Mouse (Mus musculus): ENCODE measurements around the gene G6pc. TPM values are rescaled to one million over a fixed set of nuclear protein-coding genes. Genes with fewer than 3 reads are reported as not detected.
"Not testable (repeated sequence)": the region's sequence is repeated elsewhere in the genome, so short reads cannot be mapped to it uniquely, and the experiment has no call there.

The G6pc gene
- total RNA-seq (2015; ENCODE audit: low replicate concordance): not detected in 2 replicates
- 0.70 TPM in 1 of 2 replicates, not detected in the other for total RNA-seq (2017; ENCODE audit: low replicate concordance)

- ATAC-seq (replicated peaks; ENCODE audit: low FRiP score, poor library complexity, severe bottlenecking): no peak
Observed at GRCm38 (mm10) chr11:101367326-101367935, at the start of gene G6pc. G6pc (plus strand) TSS chr11:101367561.

DNA sequence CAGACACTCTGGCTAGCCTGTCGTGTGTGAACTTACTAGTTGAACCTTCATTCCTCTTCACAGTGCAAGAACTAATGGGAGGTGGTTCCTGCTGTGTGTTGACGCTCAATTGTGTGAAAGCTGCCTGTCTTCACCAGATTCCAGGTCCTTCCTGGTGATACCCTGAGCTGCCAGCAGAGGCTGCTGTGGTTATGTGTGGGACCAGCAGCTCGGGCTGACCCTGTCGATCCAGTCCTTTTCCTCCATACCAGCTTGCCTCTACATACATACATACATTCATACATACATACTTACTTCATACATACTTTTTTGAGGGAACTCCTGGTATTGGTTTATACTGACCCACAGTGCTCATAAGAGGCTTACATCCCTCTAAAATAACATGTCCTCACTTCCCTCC is 43.8 kb upstream of the G6pc start:
- ATAC-seq (replicated peaks; ENCODE audit: low FRiP score, poor library complexity, severe bottlenecking): peak; percentile 67

DNA sequence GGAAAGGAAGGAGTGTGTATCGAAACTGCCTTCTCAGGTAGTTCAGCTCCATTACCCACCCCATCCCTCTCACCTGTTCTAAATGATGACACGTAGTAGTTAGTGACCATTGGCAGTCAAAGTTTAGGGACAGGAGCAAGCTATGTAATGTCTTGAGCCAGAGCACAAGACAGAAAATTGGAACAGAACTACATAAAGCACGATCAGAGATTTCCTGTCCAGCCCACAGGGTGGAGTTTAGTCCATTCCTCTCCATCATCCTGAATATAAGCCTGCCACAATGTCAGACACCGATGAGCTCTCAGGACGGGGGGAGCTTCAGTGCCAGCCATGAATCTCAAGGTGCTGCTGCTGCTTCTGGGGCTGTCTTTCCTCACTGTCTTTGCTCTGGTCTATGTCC is 42.6 kb upstream of the G6pc start, which contains the start of gene Aoc2:
TSS of gene Aoc2 (plus strand) at position 301 of the 400 bp plus-strand sequence.
- ATAC-seq (replicated peaks; ENCODE audit: low FRiP score, poor library complexity, severe bottlenecking): no peak

DNA sequence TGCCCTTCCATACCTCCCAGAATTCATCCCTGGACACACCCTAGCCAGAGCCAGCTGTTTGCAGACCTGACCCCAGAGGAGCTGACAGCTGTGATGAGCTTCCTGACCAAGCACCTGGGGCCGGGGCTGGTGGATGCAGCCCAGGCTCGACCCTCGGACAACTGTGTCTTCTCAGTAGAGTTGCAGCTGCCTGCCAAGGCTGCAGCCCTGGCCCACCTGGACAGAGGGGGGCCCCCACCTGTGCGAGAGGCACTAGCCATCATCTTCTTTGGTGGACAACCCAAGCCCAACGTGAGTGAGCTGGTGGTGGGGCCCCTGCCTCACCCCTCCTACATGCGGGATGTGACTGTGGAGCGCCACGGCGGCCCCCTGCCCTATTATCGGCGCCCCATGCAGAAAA is 42.2 kb upstream of the G6pc start:
- ATAC-seq (replicated peaks; ENCODE audit: low FRiP score, poor library complexity, severe bottlenecking): not testable (repeated sequence)

DNA sequence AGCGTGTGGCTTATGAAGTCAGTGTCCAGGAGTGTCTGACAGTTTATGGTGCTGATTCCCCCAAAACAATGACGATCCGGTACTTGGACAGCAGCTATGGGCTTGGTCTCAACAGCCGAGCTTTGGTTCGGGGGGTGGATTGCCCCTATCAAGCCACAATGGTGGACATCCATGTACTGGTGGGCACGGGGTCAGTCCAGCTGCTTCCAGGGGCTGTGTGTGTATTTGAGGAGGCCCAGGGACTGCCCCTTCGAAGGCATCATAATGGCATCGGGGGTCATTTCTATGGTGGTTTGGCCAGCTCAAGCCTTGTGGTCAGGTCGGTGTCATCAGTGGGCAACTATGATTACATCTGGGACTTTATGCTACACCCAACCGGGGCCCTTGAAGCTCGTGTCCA is 41.2 kb upstream of the G6pc start:
- no peak for ATAC-seq (replicated peaks; ENCODE audit: low FRiP score, poor library complexity, severe bottlenecking)

DNA sequence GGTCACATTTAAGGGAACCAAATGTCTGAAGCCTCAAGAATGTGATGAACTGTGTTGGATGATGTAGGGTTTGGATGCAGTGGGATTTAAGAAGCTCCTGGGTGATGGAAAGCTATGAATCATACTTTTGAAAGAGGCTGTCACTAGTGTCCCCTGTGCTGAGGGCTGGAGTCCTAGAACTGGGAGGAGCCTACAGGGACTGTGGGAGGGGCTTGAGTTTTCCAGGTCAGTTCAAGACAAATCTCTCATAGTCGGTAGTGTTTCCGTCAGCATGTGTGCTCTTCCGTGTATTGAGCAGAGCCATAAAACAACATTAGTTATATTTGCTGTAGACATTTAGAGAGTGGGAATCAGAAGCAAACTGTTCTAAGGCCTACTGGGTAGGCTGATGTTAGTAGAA is 40.0 kb upstream of the G6pc start:
- ATAC-seq (replicated peaks; ENCODE audit: low FRiP score, poor library complexity, severe bottlenecking): 0 out of 2 replicates have a peak, but pooled peaks have one; percentile 26

DNA sequence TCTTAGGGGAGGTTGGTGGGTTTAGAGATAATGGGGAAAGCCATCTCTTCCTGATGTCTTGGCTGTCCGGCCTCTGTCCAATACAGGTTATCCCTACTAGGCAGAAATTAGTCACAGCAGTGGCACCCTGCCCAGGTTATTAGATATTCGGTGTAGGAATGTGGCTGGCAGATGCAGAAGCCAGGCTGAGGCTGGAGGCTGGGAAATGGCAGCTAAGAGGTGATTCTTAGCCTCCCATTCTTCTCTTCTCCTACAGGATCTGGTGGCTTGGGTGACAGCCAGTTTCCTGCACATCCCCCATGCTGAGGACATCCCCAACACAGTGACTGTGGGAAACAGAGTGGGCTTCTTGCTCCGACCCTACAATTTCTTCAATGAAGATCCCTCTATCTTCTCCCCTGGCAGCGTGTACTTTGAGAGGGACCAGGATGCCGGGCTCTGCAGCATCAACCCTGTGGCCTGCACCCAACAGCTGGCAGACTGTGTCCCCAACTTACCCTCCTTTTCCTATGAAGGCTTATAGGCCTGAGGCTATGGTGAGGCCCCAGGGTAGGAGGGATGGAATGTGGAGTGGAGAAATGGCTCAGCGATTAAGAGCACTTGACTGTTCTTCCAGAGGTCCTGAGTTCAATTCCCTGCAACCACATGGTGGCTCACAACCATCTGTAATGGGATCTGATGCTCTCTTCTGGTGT is 38.3 kb upstream of the G6pc start:
- no peak for ATAC-seq (replicated peaks; ENCODE audit: low FRiP score, poor library complexity, severe bottlenecking)

GRCm38 (mm10) chr11:101330371-101330924 is 36.9 kb upstream of the G6pc start, which contains the start of gene Aoc3:
Aoc3 (plus strand) TSS chr11:101330605.
- ATAC-seq (replicated peaks; ENCODE audit: low FRiP score, poor library complexity, severe bottlenecking): no peak

GRCm38 (mm10) chr11:101330961-101331360 is 36.4 kb upstream of the G6pc start:
- not testable (repeated sequence) for ATAC-seq (replicated peaks; ENCODE audit: low FRiP score, poor library complexity, severe bottlenecking)

GRCm38 (mm10) chr11:101332537-101332936 is 34.8 kb upstream of the G6pc start:
- no peak for ATAC-seq (replicated peaks; ENCODE audit: low FRiP score, poor library complexity, severe bottlenecking)

DNA sequence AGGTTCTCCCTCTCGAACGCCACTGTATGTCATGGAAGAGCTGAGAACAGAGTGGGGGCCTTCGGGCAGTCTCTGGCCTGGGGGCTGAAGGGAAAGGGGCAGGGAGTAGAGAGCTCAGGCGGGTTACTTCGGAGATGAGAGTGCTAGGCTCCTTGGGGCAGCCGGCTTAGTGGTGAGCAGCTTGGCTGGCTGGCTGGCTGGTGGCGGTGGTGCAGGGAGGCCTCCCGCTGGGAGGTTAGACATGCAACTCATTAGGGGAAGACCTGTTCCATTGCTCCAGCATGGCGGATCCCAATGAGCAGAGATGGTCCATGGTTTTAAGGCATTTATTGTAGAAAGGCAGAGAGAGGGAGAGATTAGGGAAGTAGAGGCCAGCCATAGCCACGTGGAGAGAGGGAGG is 33.3 kb upstream of the G6pc start:
- ATAC-seq (replicated peaks; ENCODE audit: low FRiP score, poor library complexity, severe bottlenecking): no peak

DNA sequence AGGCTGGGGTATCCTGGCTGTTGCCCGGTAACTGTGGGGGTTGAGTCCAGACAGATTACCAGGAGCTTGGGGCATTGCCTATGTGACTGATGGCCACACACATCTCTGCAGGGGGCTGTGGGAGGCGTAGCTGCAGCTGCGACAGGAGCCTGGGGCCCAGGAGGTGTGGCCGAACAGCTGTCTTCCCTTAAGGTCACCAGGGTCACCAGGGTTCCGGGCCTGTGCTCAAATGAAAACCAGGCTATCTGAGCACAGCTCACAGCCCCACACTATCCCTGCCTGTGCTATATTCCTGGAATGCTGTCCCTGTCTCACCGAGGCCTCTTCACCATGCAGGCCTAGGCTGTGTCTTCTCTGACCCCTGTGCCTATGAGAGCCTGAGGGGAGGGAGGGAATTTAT is 32.8 kb upstream of the G6pc start:
- no peak for ATAC-seq (replicated peaks; ENCODE audit: low FRiP score, poor library complexity, severe bottlenecking)

DNA sequence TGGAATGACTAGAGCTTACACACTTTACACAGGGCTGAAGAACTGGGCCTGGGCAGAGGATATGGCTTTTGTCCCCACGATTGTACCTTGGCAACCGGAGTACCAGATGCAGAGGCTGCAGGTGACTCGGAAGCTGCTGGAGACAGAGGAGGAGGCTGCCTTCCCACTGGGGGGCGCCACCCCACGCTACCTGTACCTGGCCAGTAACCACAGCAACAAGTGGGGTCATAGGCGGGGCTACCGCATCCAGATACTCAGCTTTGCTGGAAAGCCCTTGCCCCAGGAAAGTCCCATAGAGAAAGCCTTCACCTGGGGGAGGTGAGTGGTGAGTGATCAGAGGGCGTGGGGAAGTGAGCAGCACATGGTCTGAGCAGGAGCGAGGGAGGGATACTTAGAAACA is 31.7 kb upstream of the G6pc start:
- ATAC-seq (replicated peaks; ENCODE audit: low FRiP score, poor library complexity, severe bottlenecking): no peak

GRCm38 (mm10) chr11:101338123-101338760 is 29.1 kb upstream of the G6pc start:
- peak; percentile 86 for ATAC-seq (replicated peaks; ENCODE audit: low FRiP score, poor library complexity, severe bottlenecking)

GRCm38 (mm10) chr11:101347083-101347775 is 20.1 kb upstream of the G6pc start:
- ATAC-seq (replicated peaks; ENCODE audit: low FRiP score, poor library complexity, severe bottlenecking): peak; percentile 60; the same call in 1 of the 2 replicates

DNA sequence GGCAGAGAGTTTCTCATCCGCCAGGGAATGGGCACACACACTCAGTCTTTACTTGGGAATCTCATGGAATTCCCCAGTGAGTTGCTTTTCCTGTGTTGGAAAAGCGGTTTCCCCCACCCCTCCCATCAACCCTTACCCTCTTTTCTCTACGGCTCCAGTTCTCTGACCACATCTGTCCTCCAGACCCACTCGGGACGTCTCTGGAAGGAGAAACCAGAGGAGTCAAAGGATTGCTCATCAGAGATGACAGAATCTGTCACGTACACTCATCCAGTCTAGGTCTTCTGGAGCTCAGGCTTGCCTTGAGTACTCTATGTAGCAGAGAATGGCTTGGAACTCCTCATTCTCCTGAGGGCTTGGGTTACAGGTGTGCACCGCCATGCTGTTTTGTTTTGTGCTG is 18.6 kb upstream of the G6pc start:
- ATAC-seq (replicated peaks; ENCODE audit: low FRiP score, poor library complexity, severe bottlenecking): no peak

DNA sequence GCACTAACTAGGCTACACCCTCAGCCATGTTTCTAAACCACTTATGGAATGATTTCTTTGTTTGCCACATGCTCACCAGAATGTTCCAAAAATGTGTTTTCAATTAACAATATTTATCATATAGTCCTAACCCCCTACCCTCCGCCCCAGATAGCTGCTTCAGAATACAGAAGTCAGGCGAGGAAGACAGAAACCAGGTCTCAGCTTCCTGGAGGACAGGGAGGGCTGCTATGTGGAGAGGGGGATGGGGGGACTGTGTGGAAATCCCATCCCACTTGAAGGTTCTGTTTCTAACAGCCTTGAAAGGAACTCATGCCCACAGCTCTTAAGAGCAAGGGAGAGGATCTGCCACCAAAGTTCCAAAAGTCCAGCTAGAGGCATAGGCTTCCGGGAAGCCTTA is 18.1 kb upstream of the G6pc start:
- ATAC-seq (replicated peaks; ENCODE audit: low FRiP score, poor library complexity, severe bottlenecking): no peak

DNA sequence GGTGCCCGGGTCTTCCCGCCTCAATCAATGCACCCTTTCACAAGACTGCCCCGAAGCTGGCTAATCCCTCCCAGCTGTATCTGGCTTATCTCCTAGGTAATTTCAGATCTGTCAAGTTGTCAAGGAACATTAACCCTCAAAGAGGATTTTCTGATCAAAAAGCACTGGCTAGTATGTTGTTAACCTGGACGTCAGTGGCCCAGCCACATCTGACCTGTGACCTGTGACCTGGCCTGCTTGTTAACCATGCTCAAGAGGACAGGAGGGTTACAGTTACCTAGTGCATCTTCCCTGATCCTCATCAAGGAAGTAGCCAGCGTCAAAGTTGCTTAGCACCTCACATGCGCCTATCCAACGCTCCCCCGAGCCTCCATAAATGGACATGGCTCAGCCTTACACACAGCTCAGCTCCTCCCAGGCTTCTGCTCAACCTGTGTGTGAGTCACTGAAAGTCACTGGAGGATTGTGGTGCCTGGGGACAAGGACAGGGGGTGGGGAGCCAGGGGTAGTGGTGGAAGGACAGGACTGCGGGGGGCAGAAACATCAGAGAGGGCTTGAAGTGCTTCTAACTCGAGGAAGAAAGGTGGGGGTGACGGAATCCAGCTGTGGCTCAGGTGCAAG is 16.2 kb upstream of the G6pc start:
- no peak for ATAC-seq (replicated peaks; ENCODE audit: low FRiP score, poor library complexity, severe bottlenecking)

DNA sequence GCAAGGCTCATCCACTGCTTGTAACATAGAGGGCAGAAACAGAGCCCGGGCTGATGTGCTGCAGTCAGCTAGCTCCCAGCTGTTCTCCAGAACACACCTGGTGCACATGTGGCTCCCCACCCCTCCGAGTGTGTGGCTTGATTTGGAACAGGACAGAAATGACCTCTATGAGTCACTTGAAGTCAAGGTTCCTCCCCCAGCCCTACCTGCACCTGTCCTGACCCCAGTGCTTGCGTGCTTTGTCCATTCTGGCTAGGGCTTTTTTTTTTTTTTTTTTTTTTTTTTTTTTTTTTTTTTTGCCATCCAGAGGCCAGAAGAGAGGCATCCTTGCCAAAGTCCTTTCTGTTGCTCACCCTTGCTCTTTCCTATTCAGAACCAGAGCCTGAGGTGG is 15.6 kb upstream of the G6pc start:
- ATAC-seq (replicated peaks; ENCODE audit: low FRiP score, poor library complexity, severe bottlenecking): no peak

- no peak for ATAC-seq (replicated peaks; ENCODE audit: low FRiP score, poor library complexity, severe bottlenecking)
Observed at GRCm38 (mm10) chr11:101353436-101353835, 13.9 kb upstream of the G6pc start.

All from erythroblast, adult 5-6 weeks (primary cell).